Mouse (Mus musculus): ENCODE measurements at regions not wholly inside any gene's neighbourhood (a gene's known extent, or its start where the extent isn't known, plus 50 kb on each side); places are given as distances from the start of the nearest gene placed in this dataset.

GRCm38 (mm10) chr6:100517662-100518061 is 153.3 kb downstream of the Shq1 start:
- ChIA-PET POLR2A (interaction anchor here (0.7 kb wide), 1 partner anchor 77 kb away, joined by 4 read pairs; no protein-coding TSS in a partner anchor), CTCF (no interaction called here)
- DNase-seq (ENCODE audit: low read depth, low spot score) (no peak), ATAC-seq (no peak)
- peaks cover 20% of the 10 kb centered on the region for H3K27me3 ChIP-seq
- in situ Hi-C loops (cut with MboI; ENCODE audit: low pct_unique_long_range_greater_than_20kb) = loop anchor here (25.0 kb wide), 1 partner anchor 230 kb away; the partner anchor contains the start of gene Rybp
- no peak for TF ChIP-seq CTCF (IDR thresholded peaks at IDR 0.05)

DNA sequence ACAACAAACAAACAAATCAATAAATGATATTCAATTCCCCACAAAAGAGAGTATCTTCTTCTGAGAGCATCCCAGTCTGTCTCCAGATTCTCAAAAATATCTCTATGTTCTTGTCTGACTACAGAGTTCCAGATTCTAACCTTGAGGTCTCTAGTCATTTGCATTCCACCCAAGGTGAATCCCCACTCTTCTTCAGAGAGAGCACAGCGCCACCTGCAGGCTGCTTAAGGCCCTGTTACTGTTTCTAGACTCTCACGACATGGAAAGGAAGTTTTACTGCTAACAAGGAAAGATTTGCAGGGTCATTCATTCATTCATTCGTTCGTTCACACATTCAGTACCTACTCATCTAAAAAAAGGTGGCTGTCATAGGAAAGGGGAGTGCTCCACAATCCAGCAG is 158.3 kb downstream of the Shq1 start:
- DNase-seq (ENCODE audit: low read depth, low spot score) = no peak
- ChIA-PET CTCF (no interaction called here), POLR2A (no interaction called here)
- in situ Hi-C loops (cut with MboI; ENCODE audit: low pct_unique_long_range_greater_than_20kb) = loop anchor here (25.0 kb wide), 1 partner anchor 225 kb away; the partner anchor contains the start of gene Rybp
- ATAC-seq = no peak
- TF ChIP-seq CTCF (IDR thresholded peaks at IDR 0.05) = no peak
- H3K27me3 ChIP-seq = peaks cover 7% of the 10 kb centered on the region

GRCm38 (mm10) chr6:100510676-100511075 is 160.3 kb downstream of the Shq1 start:
- ChIA-PET CTCF (no interaction called here), POLR2A (no interaction called here)
- ATAC-seq (no peak), DNase-seq (ENCODE audit: low read depth, low spot score) (no peak)
- H3K27me3 ChIP-seq = no peaks in the 10 kb centered on the region
- in situ Hi-C loops (cut with MboI; ENCODE audit: low pct_unique_long_range_greater_than_20kb) = loop anchor here (25.0 kb wide), 1 partner anchor 223 kb away; the partner anchor contains the start of gene Rybp
- TF ChIP-seq CTCF (IDR thresholded peaks at IDR 0.05) = no peak

DNA sequence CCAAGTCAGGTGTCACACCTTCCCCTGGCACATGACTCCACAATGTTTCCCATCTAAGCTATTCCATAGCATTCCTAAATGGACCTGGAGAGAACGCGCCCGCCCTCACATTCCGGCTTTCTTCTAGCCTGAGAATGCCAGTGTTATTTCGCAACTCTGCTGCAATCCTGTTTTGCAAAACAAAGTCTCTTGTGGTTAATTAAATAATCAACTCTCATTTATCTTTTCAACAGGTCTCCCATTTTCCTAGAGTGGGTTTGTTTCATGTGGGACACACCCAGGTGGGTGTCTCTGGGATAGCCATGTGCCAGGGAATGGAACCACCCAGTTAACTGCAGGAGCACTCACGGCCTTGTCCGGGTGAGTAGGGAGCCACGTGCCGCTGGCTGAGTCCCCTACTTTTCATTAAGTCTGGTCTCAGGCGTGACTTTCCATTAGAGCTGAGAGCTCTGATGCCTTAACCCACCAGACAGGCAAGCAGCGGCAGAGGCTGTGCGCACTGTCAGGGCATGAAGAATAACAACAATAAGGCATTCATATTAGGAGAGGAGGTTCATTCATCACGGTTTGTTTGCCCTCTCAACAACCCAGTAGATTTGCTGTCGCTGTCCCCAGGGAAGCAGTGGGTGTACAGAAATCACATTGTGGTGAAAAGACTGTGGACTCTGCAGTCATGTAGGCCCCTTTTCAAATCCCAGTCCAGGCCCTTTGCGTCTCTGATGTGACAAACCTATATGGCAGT is 165.3 kb downstream of the Shq1 start:
- H3K27me3 ChIP-seq = no peaks in the 10 kb centered on the region
- TF ChIP-seq CTCF (IDR thresholded peaks at IDR 0.05) = no peak
- POLR2A ChIA-PET = no interaction called here
- CTCF ChIA-PET = no interaction called here
- DNase-seq (ENCODE audit: low read depth, low spot score) (no peak), ATAC-seq (no peak)
- in situ Hi-C loops (cut with MboI; ENCODE audit: low pct_unique_long_range_greater_than_20kb) = loop anchor here (25.0 kb wide), 1 partner anchor 218 kb away; the partner anchor contains the start of gene Rybp

DNA sequence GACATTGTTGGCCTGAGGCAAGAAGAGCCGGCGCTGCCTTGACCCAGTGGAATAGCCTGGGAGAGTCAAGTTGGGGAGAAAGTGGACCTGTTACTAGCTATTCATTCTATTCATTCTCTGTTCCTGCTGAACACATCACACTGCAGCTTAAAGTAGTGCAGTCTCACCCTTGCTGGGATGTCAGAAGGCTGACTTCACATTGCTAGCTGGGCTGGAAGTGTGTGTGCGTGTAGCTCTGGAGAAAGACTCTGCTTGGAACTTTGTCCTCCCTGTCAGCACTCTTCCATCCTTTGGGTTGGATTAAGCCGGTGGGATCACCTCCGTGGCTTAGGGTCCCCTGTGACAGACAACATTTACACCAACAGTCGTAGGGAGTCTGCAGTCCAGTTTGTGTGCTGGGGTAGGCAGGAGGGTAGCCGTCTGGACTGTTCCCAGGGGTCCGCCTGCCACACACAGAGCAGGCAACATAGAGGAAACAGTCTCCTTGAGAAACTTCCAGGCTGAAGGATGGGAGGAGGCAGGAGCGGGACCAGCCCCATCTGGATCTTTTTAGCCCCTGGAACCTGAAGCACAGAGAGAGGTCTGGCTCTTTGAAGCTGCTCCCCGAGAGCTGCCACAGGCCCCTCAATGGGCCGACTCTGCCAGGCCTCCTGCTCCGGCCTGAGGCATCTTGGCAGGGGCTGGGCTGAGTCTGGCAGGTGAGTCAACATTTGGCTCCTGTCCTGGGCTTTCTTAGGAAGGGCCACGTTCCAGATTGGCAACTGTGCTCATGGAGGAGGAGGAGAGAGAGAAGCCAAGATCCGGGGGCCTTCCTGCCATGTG is 167.8 kb downstream of the Shq1 start:
- H3K27me3 ChIP-seq = no peaks in the 10 kb centered on the region

DNA sequence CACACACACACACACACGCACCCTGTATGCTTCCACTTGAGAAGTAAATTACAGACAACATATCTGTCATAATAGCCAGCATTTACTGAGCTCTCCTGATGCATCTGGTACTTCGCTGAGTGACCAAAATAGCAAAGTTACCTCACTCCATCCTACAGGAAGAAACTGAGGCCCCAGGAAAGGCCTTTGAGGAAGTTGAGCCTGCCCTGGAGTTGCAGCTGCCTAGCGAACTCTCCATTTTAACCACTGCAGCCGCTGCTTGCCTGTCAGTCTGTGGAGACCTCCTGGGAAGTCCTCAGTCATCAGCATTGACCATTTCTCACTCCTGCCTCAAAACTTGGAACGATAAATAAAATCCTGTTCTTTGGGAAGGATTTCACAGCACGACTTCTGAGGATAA is 168.8 kb downstream of the Shq1 start:
- in situ Hi-C loops (cut with MboI; ENCODE audit: low pct_unique_long_range_greater_than_20kb) = loop anchor here (25.0 kb wide), 1 partner anchor 215 kb away; the partner anchor contains the start of gene Rybp
- ATAC-seq (no peak), DNase-seq (ENCODE audit: low read depth, low spot score) (no peak)
- CTCF ChIA-PET = no interaction called here
- H3K27me3 ChIP-seq = no peaks in the 10 kb centered on the region
- TF ChIP-seq CTCF (IDR thresholded peaks at IDR 0.05) = no peak
- POLR2A ChIA-PET = no interaction called here

More for the DNA sequence above, 167.8 kb downstream of the Shq1 start:
- DNase-seq (ENCODE audit: low read depth, low spot score) = peak; percentile 39
- ChIA-PET CTCF (interaction anchor here (1.0 kb wide), 1 partner anchor 10 kb away, joined by 3 read pairs; no protein-coding TSS in a partner anchor), POLR2A (no interaction called here)
- in situ Hi-C loops (cut with MboI; ENCODE audit: low pct_unique_long_range_greater_than_20kb) = loop anchor here (25.0 kb wide), 1 partner anchor 216 kb away; the partner anchor contains the start of gene Rybp
- TF ChIP-seq CTCF (IDR thresholded peaks at IDR 0.05) = no peak
- ATAC-seq = peak; percentile 69

DNA sequence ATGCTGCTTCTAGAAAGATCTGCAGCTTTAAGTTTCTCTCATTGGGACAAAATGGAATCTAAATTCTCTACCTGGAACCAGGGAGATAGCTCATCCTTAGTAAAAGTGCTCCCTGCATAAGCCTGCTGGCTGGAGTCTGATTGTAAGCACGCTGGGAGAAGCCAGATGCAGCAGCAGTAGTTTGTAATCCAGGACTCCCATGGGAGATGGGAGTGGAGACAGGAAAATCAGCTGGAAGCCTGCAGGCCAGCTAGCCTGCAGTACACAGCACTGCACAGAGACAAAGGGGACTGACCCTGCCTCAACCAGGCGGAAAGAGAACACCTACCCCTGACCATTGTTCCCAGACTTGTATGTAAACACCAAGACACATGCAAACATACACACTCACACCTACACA is 170.2 kb downstream of the Shq1 start:
- DNase-seq (ENCODE audit: low read depth, low spot score) (no peak), ATAC-seq (no peak)
- POLR2A ChIA-PET = no interaction called here
- CTCF ChIA-PET = no interaction called here
- in situ Hi-C loops (cut with MboI; ENCODE audit: low pct_unique_long_range_greater_than_20kb) = loop anchor here (25.0 kb wide), 1 partner anchor 213 kb away; the partner anchor contains the start of gene Rybp
- no peak for TF ChIP-seq CTCF (IDR thresholded peaks at IDR 0.05)
- no peaks in the 10 kb centered on the region for H3K27me3 ChIP-seq

GRCm38 (mm10) chr6:100500060-100500459 is 170.9 kb downstream of the Shq1 start:
- CTCF ChIA-PET = no interaction called here
- no peak for TF ChIP-seq CTCF (IDR thresholded peaks at IDR 0.05)
- POLR2A ChIA-PET = no interaction called here
- H3K27me3 ChIP-seq = no peaks in the 10 kb centered on the region
- no peak for ATAC-seq
- no peak for DNase-seq (ENCODE audit: low read depth, low spot score)
- in situ Hi-C loops (cut with MboI; ENCODE audit: low pct_unique_long_range_greater_than_20kb) = loop anchor here (25.0 kb wide), 1 partner anchor 213 kb away; the partner anchor contains the start of gene Rybp

DNA sequence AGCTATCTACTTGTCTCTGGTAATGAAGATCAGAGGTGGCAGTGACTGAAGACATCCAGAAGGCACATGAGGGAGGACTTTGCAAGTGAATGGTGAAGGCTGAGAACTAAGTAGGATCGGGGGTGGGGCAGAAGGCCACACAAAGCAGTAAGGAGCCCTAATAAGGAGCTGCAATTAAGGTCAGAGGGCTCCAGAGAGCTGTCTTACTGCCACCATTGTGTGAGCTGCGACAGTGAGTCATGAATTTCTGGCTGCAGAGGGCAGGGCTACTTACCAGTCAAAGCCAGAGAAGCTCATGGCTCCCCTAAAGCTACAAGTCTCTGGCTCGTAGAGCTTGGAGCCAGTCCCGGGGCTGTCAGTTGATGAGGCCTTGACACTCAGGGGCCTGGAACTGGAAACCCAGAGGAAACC is 172.1 kb downstream of the Shq1 start:
- CTCF ChIA-PET = interaction anchor here (1.6 kb wide), 1 partner anchor 14 kb away, joined by 5 read pairs; no protein-coding TSS in a partner anchor
- no peak for DNase-seq (ENCODE audit: low read depth, low spot score)
- ATAC-seq = no peak
- in situ Hi-C loops (cut with MboI; ENCODE audit: low pct_unique_long_range_greater_than_20kb) = no loop called here
- H3K27me3 ChIP-seq = no peaks in the 10 kb centered on the region
- no peak for TF ChIP-seq CTCF (IDR thresholded peaks at IDR 0.05)
- POLR2A ChIA-PET = no interaction called here

DNA sequence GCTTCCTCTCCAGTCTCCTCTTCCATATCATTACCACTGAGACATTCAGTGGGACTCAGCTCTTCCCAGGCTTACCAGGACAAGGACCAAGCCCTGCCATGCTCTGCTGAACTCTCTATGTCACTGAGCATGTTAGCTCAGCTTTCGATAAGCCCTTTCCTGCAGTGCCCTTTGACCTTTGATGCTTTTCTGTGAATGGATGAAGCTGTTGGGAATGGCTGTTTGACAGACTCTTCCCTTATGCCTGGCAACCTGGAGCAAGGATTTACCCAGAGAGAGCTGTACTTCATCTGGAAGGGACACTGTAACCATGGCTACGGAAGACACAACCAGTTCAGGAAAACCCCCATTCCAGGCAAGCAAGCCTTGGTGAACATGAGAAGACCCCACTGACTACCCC is 172.8 kb downstream of the Shq1 start:
- DNase-seq (ENCODE audit: low read depth, low spot score) = no peak
- H3K27me3 ChIP-seq = no peaks in the 10 kb centered on the region
- ChIA-PET CTCF (interaction anchor here (1.6 kb wide), 1 partner anchor 13 kb away, joined by 5 read pairs; no protein-coding TSS in a partner anchor), POLR2A (no interaction called here)
- TF ChIP-seq CTCF (IDR thresholded peaks at IDR 0.05) = no peak
- in situ Hi-C loops (cut with MboI; ENCODE audit: low pct_unique_long_range_greater_than_20kb) = no loop called here
- ATAC-seq = no peak
